Mouse (Mus musculus) frontal cortex, adult (tissue): ENCODE results near the gene Gpr132.

ENCODE experiments used
- ATAC-seq: cut with Nextera tagmentation; 2 replicates; pipeline ENCODE4 v1.9.2; 2017; ENCODE audit warnings: mild to moderate bottlenecking, moderate library complexity, mixed read lengths; ENCODE audit not compliant: low TSS enrichment

Gpr132 gene

DNA sequence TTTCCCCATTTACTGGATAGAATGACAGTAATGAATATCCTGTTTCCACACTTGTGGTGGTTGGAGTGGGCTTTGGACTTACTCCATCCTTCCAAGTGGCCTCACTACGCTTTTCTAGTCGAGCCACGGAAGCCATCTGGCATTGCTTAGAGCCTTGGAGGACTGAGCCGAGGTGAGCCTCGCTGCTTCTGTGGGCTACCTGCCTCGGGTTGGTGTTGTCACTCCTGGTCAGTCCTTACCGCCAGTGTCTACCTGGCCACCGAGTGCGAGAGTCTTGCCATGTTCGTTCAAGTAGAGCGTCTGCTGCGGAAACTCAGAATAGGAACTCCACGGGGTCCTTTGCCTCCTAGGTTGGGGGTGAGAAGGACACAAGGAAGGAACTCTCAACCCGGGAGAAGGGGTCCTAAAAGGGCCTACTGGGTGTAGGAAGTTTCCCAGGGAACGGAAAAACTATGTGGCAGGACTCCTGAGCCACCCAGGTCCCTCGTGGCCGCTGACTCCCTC lies 9.1 kb upstream of the Gpr132 start:
- no peak for ATAC-seq

DNA sequence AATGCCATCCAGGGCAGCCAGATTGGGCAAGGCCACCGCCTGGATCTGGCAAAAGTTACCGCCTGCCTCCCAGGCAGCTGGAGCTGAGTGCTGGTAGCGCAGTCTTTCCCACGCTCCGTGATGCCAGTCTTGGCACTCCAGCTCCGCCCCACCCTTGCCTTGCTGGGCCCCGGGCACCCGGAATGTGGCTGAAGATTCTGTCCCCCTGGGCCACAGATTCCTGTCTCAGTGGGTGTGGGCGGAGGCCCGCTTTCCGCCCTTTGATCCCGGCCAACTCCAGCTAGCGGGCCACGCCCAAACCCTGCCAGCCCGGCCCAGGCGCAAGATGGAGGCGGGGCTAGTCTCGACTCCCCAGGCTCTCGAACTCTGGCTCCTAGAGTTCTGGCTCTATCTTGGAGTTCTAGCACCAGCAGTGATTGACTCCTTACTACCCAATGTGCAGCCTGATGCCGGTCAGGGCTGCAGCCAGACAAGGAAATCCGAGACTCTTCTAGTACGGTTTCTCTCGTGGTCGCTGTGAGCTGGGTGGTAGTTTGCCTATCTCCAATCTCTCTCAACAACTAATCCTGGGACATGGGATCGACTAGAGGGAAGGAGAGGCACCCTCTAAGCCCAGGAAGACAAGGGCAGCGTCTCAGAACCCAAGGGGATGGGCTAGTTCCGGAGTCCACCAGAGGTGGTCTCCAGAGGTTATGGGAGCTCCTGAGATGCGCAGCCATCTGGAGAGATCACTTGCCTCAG lies 8.5 kb upstream of the Gpr132 start:
- peak; percentile 53; the same call in 1 of the 2 replicates for ATAC-seq

DNA sequence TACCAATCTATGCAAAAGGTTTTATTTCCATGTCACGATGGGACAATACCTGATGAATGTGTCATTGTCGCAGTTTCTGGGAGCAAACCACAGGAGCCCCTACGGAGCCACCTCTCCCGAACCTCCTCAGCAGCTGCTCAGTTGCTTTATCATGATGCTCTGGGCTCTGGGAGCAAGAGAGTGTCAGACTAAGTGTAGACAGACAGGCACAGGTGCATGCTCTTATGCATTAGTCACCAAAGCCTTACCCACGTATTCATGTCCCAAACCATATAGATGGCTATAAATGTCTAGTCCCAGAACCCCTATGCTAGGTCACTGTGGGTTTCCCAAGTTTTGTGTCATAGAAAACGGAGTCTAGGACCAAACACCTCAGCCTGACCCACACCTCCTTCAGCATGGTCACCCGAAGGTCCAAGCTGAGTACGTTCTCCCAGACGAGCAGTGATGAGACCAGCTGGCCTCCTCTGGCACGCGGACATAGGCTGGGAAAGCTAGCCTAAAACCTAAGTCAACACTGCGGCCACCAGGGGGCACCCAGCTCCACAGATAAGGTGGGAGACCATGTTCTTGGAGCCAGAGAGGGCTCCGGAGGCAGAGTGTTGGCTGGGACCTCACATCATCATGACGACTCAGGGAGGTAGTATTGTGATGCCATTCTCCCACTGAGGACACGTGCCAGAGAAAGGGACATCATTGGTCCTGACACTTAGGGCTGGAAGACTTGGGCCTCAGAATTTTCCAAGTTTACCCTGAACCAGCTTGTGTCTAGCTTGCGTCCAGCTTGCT lies 7.4 kb upstream of the Gpr132 start:
- peak; percentile 79 for ATAC-seq

DNA sequence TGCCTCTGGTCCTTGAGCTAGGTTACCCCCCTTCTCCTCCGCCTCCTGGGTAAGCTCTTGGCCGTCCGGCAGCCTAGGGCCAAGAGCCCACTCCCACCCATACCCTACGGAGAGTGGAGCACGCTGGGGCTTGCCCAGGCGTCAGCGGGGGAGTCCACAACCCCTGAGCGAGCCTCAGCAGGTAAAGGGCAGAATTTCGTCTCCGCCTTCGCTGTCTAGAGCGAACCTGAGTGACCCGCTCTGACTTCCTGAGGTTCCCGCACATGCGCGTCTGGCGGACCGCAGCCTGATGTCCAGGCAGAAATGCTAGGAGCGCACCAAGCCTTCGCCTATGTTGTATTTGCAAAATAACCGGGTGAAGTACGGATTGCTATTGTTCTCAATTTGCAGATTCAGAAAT lies 6.2 kb upstream of the Gpr132 start:
- no peak for ATAC-seq

DNA sequence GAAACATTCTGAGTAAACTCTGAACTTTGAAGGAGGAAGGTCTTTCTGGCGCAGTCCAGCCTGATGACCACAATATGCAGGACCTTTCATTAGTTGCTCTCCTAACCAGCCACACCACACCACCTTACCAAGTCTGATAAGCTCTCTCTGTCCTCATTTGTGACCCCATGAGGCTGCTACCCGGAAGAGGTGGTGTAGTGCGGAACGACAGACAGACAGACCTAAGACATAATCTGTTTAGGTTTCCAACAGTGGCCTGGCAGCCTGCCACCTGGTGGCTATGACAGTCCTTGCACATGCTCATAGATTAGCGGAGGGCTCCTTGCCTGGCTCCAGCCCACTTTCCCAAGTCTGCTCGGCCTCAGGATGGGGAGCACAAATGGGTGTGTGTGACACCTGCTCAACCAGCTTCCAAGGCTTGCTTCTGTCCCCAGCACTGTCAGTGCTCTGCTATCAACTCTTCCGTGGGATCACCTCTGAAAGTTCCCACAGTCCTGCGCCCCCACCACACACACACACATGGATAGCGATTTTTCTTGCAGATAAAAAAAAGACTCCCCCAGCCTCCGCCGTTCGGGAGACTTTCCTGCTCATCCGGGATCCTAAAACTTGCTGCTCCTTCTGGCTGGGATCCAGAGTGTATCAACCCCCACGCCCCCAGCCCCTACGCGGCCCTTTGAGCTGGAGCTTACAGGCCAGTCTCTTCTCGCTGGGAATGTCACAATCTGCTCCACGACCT lies 5.6 kb upstream of the Gpr132 start:
- 0 out of 2 replicates have a peak, but pooled peaks have one; percentile 18 for ATAC-seq

DNA sequence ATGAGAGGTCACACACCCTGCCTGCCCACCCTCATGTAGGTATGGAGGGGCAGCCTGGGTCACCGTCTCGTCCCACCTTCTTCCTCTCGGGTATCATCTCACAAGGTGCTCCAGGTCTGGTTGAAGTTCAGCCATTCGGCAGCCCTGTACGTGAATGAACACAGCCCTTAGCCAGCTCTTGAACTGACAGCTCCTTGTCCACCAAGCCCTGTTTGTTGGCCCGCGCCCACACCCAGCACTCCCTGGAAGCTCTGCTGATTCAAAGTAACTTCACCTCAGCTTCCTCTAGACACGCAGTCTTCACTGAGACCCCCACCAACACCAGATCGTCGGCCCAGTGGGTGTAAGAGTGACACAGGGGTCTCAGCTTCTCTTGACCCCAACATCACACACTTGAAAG lies 5.0 kb upstream of the Gpr132 start:
- ATAC-seq = no peak

DNA sequence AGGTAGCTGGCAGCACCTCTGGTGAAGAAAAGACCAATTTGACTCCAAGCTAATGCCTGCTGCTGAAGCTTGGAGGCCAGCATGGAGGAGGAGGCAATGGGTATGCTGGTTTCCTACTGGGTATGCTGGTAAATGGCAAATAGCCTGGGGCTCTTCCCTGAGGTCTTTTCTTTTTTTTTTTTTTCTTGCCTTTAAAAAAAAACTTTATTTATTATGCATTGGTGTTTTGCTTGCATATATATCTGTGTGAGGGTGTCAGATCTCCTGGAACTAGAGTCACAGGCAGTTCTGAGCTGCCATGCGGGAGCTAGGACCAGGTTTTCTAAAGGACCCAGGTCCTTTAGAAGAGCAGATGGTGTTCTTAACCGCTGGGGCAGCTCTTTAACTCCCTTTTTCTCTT lies 3.2 kb upstream of the Gpr132 start:
- ATAC-seq = no peak

DNA sequence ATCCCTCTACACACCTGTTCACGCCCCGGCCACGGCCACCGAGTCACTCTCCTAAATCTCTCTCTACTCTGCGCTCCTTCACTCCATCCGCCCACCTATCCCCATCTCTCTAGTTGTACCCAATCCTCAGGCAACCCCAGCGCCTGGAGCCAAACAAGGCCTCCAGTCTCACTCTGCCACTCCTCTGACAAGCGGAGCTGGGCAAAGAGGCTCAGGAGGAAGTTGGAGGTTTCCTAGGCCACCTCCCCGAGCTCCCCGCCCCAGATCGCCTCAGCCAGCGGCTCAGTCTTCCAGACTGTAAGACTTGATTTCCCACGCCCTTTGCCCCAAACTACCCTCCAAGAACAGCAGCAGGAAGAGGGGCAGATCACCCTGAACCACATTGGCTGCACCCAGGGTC lies 2.7 kb upstream of the Gpr132 start:
- no peak for ATAC-seq

DNA sequence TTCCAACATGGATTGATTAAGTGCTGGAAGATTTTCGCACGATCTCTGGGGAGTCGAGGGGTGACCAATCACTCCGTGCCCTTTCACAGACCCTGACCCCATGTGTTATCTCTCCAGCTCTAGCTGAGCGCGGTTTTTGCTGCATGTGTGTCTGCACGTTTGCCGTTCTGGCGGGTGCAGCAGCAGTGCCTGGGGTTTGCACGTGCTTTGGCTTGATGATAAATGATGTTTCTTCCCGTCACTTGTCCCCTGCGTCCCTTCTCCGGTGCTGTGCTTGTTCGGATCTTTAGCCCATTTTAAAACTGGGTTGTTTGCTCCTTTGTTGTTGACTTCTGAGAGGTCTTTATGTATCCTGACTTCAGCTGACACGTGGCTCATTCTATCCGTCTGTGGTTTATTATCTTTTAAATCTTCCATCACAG lies 1.8 kb upstream of the Gpr132 start:
- ATAC-seq = no peak

DNA sequence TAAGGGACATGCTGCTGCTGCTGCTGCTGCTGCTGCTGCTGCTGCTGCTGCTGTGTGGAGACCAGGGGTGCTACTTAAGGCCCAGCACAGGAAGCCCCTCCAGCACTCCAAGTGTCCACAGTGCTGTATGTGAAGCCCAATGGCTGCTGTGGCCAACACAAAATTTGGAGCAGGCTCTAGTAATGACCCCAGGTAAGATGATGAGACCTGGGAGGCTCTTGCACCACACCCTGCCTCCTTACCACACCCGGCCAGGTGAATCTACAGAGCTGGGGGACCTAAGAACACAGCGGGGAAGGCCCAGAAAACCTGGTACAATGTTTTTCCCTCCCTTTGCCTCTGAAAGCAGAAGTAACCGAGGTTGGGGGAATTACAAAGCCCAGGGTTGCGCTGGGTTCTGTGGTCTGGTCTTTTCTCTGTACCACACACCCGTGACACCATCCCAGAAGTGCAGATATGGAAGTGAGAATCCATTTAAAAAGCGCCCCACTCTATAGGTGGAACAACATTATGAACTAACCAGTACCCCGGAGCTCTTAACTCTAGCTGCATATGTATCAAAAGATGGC lies 838 bp downstream of the Gpr132 start:
- no peak for ATAC-seq

DNA sequence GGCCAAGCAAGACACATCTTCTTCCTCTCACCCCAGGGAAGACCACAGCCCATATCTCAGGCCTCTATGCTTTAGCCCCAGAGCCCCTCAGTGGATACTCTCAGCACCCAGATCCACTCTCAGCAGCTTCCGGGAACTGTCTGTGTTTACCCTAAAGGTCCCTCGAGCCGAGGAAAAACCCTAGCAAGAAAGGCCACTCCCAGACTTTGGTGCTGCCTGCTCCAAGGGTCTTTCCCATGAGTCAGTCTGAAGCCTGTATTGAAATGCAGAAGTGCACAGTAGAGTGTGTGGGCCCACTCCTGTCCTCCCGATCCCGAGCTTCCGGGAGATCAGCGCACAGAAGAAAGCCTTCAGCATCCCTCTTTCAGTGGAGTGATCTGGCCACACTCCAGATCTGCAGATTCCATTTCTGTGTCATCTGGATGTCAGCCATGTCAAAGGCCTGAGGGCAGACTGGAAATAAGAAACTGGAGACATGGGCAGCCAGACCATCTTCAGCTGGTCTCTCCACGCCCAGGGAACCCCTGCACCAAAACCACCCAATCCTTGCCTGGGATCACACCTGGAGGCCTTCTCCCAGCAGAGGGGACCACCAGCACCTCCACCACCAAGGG lies 1.5 kb downstream of the Gpr132 start:
- no peak for ATAC-seq

DNA sequence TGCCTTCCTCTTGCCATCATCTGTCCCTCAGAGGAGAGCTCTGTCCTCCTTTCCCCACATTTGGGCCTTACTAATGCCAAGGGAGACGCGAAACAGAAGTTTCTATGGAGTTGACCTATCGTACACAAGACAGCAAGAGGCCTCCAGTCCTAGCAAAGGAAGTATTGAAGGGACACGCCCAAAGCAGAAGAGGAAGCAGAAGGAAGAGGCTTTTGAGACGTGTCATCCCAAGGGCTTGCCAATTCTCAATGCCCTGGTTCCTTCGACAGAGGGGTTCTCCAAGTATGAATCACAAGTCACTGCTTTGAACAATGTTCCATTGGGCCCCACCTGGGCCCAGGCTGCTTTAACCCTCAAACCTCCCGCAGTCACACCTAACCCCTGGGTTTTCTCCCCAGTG lies 3.2 kb downstream of the Gpr132 start:
- no peak for ATAC-seq

DNA sequence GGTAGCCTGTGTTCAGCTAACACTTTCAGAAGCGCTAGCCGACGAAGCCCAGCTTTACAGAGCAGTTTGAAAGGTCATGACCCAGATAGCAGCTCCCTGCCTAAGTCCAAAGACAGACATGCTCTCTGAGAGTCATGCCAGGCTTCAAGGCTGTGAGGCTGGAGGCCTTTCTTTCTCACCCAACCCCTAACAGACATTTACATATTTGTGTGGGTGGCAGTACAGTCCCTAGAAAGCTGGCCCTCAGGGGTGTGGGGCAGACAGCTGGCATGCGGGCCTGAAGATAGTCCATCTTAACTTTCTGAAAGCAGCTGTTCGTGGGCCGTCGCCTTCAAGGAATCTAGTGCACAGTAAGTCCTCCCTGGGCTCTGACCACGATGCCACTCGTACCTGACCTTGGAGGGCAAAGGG lies 6.1 kb downstream of the Gpr132 start:
- ATAC-seq = no peak

DNA sequence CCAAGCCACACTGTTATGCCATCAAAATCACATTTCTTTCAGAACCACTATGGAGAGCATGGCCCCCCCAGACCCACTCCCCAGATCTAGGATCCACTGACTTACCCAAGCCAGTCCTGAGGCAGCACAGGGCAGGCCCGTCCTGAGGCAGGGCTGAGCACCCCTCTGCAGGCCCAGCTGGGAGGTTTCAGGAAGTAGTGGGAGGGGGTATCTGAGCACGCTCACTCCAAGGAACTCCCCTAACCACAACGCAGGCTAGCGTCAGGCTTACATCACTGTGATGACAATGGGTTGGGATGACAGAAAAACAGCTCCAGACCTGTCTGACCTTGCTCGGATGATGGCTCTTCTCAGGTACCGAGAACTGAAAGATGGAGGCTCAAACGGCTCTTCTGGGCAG lies 7.3 kb downstream of the Gpr132 start:
- no peak for ATAC-seq

DNA sequence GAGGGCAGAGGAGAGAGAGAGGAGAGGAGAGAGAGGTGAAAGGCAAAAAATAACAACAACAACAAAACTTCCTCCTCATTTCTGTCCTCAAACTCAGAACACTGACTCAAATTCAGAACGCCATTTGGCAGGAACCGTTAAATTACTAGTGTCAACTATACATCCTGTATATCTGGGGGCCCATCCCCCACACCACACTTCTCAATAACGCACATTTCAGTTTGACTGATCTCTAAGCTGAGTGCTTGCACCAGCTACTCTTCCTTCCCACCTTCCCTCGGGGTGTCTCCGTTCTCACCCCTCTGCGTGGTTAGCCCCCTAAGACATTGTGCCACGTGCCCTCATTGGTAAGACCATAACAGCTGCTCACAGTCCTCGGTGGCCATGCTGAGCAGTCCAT lies 8.1 kb downstream of the Gpr132 start:
- no peak for ATAC-seq

DNA sequence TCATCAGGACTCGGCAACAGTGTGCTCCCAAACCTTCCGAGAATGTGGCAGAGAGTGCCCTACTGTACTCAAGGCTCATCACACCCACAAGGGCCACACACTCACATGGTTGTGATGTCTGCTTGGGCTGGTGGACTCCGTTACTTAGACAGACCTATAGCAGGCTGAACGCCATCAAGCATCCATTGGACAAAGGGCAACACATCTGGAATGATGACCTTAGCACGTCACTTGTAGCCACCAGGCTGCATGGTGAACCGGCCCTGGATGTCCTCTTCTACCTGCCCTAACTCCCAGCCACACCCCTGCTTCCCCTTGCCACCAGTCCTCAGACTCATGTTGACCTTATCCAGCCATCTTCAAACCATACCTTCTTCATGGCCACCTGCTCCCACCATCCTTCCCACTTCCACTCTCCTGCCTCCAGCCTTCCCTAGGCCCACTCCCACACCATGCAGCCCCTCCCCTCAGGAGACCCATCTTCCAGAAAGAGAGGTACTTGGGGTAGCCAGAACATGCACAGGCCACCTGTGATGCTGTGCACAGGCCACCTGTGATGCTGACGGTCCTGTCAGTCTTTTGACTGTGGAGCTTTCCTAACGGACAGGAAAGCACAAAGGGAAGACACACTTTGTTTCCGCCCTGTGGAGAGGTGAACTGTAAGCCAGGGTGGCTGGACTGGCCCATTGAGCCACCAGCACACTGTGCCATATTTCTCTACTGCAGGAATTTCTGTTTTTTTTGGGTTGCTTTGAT lies 9.3 kb downstream of the Gpr132 start:
- ATAC-seq = no peak

DNA sequence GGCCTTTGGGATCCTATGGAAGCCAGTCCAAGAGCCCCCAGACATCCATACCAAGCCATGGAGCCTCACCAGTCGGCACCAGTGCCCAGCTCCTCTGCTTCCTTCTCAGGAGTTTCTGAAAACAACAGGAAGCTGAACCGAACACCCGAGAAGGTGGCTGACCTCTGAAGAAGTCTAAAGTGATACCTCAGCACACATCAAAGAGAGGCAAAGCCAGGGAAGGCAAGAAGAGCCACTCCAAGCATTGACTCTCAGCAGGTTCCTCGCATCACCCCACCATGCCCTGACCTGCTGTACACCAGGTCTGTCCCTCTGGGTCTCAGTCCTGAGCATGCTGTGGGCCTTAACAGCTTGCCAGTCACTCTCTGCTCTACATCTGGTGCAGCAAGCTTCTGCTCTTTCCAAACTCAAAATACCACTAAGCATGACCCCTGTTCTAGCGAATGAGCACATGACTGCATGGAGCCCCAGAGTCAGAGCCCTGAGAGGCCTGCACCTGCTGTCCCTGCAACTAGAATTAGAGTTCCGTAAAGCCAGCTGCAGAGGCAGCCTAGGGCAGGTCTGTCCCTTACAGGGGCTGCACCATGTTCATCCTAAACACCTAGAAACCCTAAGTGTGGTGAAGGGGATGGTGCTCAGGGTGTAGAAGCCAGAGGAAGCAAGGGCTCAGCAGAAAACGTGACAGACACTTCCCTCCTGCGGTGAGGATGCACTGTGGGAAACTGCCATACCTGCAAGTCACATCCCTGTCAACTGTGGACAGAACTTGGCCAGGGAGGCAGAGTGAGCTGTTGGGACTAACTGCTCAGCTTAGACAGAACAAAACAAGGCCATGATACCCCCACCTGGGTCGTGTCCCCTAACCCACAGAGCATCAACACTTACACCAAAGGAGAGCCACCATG lies 10.8 kb downstream of the Gpr132 start:
- no peak for ATAC-seq

DNA sequence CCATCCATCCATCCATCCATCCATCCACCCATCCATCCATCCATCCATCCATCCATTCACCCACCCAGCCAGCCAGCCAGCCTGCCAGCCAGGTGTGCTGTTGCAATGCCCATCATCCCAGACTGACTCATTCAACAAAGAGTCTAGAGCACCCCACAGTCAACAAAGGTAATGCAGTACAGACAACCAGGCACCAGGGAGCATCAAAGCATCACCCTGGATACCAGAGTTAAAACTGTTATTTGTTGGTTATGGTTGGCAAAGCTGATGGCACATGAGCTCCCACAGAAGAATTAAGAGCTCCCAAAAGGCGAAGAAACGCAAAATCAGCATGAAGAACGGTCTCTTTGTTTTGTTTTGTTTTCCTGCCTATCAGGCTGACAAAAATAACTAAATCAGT lies 11.7 kb downstream of the Gpr132 start:
- ATAC-seq = no peak

DNA sequence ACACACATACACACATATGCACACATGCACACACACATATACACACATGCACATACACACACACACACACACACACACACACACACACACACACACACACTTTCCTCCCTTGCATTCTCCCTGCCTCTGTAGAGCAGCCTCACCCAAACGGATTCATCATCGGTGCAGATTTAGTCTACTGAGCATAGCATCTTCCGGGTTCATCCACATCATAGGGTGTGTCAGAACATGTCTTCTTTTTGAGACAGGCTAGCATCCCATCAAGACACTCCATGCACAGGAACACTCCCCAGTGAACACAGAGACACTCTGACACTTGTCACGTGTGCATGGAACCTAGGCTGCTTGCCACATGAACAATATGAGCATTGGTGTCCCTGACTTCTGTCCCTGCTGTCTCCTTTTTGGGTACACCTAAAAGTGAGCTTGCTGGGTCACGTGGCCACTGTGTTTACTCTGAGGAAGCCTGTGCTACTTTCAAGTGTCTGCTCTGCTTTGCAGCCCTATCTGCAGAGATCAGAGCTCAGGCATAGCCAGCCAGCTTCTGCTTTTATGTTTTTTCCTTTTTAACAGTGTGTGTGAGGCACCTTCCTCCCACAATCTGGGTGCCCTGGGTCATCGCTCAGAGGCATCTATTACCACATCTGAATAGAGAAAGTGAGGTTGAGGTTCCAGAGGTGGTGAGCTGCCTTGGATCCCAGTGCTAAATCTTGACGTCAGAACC lies 13.3 kb downstream of the Gpr132 start:
- no peak for ATAC-seq
